Mouse (Mus musculus): Measurements from ENCODE around the gene Retreg3.

The Retreg3 gene

DNA sequence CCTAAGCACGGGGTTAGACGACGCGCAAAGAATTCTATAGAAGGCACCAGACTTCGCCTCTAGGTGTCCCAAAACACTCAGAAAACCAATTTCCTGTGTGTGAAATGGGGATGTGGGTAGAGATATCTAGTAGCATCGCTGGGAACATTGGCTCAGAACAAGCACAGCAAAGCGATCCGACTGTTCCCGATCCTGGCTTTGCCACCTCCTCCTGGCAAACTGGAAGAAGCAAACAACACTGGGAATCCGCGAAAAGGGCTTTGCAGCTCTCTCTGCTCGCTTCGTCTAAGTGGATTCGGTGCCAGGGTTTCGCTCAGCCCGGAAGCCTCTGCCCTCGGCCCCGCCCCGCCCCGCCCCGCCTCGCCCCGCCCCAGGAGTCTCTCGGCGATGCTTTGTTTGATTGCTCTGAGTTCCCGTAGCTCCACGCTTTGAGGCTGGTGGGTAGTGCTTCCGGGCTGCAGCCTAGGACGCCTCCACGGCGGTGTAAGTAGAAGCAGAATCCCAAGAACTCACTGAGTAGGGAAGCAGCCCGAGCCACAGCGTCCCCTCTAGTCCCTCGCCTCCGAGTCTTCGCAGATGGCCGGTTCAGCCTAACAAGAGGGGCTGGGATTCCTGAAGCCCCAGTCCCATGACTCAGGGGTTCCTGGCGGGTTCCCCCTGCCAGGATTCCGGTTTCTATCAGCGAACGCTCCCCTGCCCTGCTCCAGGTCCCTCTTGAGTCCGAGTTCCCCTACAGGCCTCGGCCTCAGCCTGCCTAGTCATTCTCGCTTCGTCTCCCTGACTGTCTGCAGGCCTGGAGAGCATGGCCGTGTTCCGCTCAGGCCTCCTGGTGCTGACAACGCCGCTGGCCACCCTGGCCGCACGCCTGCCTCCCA is 37.2 kb downstream of the Retreg3 start, which contains the start of gene Coasy:
Gene Coasy, plus strand, starts transcription at position 358 of the 875 bp plus-strand sequence.
- in situ Hi-C loops (cut with MboI, MseI): no loop called here

- in situ Hi-C loops (cut with MboI, MseI): no loop called here
Observed at GRCm38 (mm10) chr11:101081659-101082058, 38.0 kb downstream of the Retreg3 start.

DNA sequence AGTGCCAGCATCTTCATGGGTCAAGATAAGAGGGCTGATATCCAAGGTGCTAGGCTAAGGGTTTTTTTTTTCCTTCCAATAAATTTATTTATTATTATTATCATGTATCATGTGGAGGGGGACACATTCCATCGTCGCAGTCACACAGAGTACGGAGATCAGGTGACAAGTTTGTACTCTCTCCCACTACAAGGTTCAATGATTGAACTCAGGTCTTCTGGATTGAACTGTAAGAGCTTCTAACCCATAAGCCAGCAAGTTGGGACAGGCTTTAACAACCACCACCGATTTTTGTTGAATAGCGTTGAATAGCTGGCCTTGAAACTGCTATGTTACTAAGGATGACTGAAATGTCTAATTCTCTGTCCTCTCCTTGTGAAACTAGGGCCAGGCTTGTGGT is 39.3 kb downstream of the Retreg3 start:
- in situ Hi-C loops (cut with MboI, MseI): no loop called here

GRCm38 (mm10) chr11:101079746-101080145 is 39.9 kb downstream of the Retreg3 start:
- in situ Hi-C loops (cut with MboI, MseI): no loop called here

DNA sequence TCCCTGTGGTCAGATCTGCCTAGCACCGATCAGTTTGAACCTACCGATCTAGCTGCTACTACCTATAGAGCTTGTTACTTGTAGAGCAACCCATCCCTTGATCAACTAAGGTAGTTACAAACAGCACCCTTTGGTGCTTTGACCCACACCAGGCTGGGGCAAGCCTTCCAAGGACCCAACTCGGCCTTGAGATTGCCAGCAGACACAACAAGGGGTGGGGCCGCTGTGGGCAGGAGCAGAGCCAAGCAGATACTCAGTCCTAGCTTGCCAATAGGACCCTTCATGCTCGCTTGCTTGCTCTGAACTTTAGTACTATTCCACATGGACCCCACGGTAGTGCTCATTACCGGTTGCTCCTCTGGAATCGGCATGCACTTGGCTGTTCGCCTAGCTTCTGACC is 41.6 kb downstream of the Retreg3 start, which contains the start of gene Hsd17b1:
Gene Hsd17b1, plus strand, starts transcription at position 291 of the 400 bp plus-strand sequence.
- in situ Hi-C loops (cut with MboI, MseI): no loop called here

DNA sequence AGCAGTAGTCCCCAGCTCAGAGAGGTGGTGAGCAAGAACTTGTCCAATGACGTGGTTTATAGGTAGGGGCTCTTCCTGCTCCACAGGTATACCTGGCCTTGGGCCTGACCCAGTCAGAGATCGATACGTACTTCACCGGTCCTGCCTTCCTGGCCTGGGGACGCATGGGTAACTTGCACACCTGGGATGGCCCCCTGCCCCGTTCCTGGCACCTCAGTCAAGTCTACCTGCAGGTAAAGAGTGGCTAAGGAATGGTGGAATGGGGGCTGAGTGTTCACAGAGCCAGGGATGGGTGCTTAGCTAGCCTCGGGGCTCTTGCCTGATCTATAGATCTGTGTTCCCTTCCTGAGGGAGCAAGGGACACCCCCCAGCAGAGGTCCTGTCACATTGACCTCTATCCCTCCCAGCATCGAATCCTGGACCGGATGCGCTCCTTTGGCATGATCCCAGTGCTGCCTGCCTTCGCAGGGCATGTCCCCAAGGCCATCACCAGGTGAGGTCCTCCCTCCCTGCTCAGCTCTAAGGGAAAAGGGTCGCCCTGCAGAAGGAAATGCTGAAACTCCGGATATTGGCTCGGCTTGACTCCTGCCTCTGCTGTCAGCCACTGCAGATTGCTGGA is 47.8 kb downstream of the Retreg3 start:
- in situ Hi-C loops (cut with MboI, MseI): no loop called here

DNA sequence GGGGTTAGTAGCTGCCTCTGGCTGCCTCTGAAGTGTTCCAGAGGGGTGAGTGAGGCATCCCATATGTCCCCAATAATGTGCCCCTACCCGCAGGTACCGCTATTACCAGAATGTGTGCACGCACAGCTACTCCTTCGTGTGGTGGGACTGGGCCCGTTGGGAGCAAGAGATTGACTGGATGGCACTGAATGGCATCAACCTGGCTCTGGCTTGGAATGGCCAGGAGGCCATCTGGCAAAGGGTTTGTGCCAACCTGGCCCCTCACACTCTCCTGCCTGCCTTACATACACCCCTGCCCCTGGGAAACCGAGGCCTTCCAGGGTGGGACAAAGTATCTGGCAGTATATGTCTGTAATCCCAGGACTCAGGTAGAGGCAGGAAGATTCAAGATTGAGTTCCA is 48.7 kb downstream of the Retreg3 start:
- in situ Hi-C loops (cut with MboI, MseI): no loop called here

- in situ Hi-C loops (cut with MboI, MseI): no loop called here
Observed at GRCm38 (mm10) chr11:101070189-101070527, 49.5 kb downstream of the Retreg3 start.

DNA sequence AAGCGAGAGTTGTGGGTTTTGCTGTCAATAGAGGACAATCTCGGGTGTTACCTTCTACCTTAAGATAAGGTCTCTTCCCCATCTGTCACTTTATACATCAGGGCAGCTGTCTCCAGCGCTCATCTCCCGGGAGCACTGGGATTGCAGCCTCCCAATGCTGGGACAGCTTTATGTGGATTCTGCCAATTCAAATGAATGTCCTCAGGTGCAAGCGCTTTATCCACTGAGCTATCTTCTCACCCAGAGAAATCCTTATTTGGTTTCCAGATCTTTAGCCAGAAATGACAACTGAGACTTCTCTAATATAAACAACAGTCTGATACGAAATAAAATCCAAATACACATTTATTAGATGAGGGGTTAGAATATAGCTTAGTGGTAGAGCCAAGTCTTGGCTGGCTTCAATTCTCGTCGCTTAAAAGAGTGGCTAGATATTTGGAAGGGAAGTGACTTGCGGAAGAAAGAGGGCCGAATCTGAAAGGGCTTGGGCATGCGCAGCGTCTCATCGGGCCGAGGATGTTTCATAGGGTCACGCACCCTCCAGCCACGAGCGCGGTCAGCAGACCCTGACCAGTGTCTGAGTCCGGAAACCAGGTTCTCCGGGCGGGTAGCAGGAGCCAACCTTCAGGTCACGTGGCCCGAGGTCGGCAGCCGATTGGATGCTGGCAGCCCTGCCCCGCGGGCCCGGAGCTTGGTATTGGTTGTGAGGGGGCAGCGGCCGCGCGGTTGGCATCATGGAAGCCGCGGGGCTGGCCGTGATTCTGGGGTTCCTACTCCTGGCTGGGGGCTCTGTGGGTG is 50.1 kb downstream of the Retreg3 start, which contains the start of gene Naglu:
Gene Naglu, plus strand, starts transcription at position 622 of the 798 bp plus-strand sequence.
- in situ Hi-C loops (cut with MboI, MseI): loop anchor here (10.0 kb wide), 1 partner anchor 185 kb away; no protein-coding TSS in a partner anchor

DNA sequence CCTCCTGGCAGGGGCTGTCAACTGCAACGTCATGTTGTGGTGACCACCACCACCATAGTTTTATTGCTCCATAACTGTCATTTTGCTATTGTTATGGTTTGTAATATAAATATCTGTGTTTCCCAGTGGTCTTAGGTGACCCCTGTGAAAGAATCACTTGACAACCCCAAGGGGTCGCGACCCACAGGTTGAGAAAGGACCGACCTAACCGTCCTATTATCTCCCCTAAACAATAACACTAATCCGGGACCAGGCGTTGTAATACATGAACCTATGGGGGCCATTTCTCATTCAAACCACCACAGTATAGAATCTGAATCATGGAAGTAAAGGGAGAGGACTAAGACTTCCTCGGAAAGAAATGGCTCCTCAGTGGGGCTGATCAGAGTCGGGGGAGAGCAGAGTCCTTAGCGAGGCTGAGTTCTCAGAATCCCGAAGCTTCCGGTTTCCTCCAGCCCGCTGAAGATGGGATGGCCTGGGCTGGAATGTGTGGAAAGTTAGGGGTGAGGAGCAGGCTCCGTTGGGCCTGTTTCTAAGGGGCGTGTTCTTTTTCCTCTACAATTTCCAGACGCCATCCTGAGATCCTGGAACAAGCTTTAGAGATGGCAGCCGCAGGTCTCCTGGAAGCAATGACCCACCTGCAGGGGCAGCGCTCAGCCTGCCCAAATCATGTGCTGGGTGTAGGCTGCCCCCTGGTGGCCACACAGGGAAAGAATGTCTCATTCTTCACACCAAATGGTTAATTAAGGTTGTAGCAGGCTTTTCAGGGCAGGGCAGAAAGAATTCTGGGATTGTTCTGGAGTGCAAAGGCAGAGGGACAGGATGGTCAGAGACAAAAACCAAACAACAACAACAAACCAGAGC is 52.9 kb downstream of the Retreg3 start:
- in situ Hi-C loops (cut with MboI, MseI): loop anchor here (10.0 kb wide), 1 partner anchor 182 kb away; no protein-coding TSS in a partner anchor

DNA sequence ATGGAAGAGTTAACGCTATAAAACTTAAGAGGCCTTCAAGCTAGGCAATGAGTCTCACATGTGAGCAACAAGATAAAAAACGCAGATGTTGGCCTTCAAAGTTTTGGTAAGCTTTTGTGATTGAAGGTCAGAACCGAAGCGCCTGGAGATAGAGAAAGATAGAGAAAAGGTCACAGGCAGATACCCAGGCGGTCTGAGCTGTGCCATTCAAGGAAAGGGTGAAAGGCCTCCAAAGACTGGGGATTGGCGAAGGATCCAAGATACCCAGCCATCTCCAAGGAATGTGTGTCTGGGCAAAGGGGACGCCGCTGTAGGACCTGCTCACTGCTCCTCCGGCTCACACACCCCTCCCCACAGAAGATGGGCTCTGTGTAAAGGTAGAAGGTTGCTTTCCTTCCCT is 54.7 kb downstream of the Retreg3 start:
- in situ Hi-C loops (cut with MboI, MseI): loop anchor here (10.0 kb wide), 1 partner anchor 180 kb away; no protein-coding TSS in a partner anchor

DNA sequence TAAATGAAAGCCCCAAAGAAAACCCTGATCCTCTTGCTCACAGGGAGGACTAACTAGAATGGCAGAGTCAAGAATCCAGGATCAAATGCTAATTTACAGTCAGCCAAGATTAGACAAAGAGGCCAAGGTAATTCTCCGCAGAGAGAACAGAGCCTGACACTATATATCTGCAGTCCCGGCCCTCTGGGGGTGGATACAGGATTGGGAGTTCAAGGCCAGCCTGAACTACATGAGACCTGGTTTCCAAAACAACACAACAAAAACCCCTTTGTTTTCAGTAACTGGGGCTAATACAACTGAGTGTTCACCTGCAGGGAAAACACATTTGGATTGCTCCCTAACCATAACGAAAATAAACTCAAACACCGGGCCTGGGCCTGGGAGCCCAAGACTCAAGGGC is 55.2 kb downstream of the Retreg3 start:
- in situ Hi-C loops (cut with MboI, MseI): loop anchor here (10.0 kb wide), 1 partner anchor 180 kb away; no protein-coding TSS in a partner anchor

GRCm38 (mm10) chr11:101063676-101064327 is 55.9 kb downstream of the Retreg3 start:
- in situ Hi-C loops (cut with MboI, MseI): loop anchor here (10.0 kb wide), 1 partner anchor 179 kb away; no protein-coding TSS in a partner anchor

- in situ Hi-C loops (cut with MboI, MseI): loop anchor here (10.0 kb wide), 1 partner anchor 178 kb away; no protein-coding TSS in a partner anchor
Observed at GRCm38 (mm10) chr11:101062971-101063675, 56.6 kb downstream of the Retreg3 start.

DNA sequence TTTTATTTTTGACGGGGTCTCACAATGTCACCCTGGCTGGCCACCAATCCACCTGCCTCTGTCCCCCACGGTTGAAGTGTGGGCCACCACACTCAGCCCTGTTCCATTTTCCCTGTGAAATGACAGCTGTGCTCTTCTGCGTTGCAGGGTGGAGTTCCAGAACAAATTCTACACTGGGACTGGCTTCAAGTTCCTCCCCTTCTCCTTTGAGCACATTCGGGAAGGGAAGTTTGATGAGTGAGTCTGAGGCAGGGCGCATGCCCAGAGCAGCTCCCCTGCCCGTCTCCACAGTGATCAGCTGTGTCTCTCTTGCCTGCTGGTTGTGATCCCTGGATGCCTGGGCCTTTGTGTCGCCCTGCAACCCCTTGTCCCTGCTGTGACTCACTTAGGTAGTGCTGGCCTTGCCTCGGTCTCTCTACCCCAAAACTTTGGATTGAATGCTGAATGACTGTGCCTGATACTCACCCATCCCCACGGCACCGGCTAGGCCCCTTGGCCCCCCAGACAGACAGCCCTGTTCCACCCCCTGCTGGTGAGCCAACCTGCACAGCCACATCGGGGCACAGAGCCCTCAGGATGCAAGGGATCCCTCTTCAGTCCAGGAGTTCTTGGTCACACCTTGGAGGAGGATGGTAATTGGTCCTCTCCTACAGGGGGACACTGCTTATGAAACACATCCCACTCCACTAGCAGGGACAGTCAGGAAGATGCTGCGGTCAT is 57.4 kb downstream of the Retreg3 start:
- in situ Hi-C loops (cut with MboI, MseI): loop anchor here (10.0 kb wide), 1 partner anchor 178 kb away; no protein-coding TSS in a partner anchor

DNA sequence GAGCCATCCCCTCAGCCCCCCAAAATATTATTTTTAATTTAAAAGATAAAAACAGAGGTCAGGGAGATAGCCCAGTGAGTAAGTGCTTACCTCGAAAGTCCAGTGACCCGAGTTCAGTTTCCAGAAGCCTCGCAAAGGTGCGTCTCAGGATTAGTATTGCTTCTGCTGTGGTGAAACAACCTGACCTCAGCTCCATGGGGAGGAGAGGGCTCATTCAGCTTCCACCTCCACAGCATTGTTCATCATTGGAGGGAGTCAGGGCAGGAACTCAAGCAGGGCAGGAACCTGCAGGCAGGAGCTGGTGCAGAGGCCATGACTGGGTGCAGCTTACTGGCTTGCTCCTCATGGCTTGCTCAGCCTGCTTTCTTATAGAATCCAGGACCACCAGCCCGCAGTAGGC is 58.6 kb downstream of the Retreg3 start:
- in situ Hi-C loops (cut with MboI, MseI): loop anchor here (10.0 kb wide), 1 partner anchor 176 kb away; no protein-coding TSS in a partner anchor

GRCm38 (mm10) chr11:101060126-101060525 is 59.6 kb downstream of the Retreg3 start:
- in situ Hi-C loops (cut with MboI, MseI): loop anchor here (10.0 kb wide), 1 partner anchor 175 kb away; no protein-coding TSS in a partner anchor

- in situ Hi-C loops (cut with MboI, MseI): loop anchor here (5.0 kb wide), 1 partner anchor 92 kb away; no protein-coding TSS in a partner anchor
Observed at GRCm38 (mm10) chr11:101059473-101059872, 60.2 kb downstream of the Retreg3 start.
